Mouse (Mus musculus): Measurements from ENCODE around the gene Hmgb1. TPM values are rescaled to one million over a fixed set of nuclear protein-coding genes. Genes with fewer than 3 reads are reported as not detected.

Gene Hmgb1
- polyA plus RNA-seq, 1 experiment, result 316 TPM

DNA sequence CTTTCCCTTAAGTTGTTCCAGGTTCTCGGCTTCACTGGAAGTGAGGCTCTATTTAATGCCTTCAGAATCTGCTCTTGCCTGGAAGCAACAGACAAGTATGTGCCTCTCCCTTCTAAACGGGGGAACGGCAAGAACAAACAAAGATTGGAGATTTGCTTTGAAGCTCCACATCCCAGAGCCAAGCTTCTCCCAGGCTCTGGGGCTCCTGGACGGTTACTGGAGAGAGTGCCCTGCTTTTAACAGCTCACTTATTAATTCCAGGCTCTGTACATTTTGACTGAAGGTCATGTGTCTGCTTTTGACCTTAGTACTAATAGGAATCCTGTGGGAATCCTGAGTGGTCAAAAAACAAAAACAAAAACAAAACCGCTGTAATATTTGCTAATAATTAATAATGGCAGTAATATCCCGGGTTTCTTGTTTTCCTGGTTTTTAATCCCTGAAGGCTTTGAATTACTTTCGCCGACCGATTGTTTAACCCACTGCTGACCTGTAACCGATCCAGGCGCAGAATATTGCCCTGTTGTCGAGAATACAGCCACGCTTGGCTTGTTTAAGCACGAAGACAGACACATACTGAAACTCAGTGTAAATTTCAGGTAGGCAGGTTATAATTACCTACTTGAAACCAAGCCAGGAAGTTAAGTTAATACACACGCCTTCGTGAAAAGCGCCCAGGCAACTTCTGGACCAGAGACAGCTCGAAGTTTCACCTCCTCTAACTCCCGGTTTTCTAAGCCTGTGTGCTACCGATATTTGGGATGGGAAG, 182.1 kb downstream of the Hmgb1 start:
- no peak for TF ChIP-seq POLR2A (IDR thresholded peaks at IDR 0.05; ENCODE audit: borderline replicate concordance, extremely low read depth, insufficient read depth, insufficient read length, poor library complexity, severe bottlenecking)
- no peak for TF ChIP-seq CTCF (IDR thresholded peaks at IDR 0.05; ENCODE audit: borderline replicate concordance, extremely low read depth, insufficient read depth, insufficient read length)
- no peak for DNase-seq (ENCODE audit: low read depth)

DNA sequence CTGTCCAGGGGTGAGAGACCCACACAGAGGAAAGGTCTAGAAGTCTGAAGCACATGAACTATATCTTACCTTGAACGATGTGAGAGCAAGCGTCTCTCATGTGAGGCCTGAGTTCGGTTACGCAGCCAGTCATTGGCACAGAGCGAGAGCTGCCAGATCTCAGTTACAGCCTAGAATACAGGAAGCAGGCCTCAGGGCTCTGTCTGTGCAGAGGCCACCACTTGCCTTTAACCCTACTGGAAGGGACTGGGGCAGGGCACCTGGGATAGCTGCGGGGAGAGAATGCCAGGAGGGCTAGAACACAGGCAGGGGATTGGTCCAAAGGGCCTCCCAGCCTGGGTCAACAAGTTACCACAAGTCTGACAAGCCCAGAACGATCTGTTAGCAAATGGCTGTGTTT, 184.5 kb downstream of the Hmgb1 start:
- no peak for DNase-seq (ENCODE audit: low read depth)
- no peak for TF ChIP-seq CTCF (IDR thresholded peaks at IDR 0.05; ENCODE audit: borderline replicate concordance, extremely low read depth, insufficient read depth, insufficient read length)
- no peak for TF ChIP-seq POLR2A (IDR thresholded peaks at IDR 0.05; ENCODE audit: borderline replicate concordance, extremely low read depth, insufficient read depth, insufficient read length, poor library complexity, severe bottlenecking)

DNA sequence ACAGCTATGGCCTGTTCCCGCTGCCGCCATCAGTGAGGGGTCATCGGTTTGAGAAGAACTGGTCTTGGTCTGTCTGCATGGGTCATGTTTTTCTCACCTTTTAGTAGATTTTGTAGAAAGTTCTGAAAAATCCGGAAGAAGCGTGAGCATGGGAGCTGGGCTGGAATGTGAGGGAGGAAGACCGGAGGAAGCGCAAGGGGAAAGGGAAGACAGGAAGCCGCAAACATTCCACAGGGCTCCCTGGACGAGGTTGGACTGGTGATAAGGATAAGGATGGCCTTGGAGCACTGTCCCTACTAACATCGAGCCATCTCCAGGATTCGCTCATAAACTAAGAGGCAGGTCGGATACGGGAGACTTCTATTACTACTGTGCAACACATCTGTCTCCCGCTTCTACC, 185.8 kb downstream of the Hmgb1 start:
- DNase-seq (ENCODE audit: low read depth), result no peak
- no peak for TF ChIP-seq CTCF (IDR thresholded peaks at IDR 0.05; ENCODE audit: borderline replicate concordance, extremely low read depth, insufficient read depth, insufficient read length)

DNA sequence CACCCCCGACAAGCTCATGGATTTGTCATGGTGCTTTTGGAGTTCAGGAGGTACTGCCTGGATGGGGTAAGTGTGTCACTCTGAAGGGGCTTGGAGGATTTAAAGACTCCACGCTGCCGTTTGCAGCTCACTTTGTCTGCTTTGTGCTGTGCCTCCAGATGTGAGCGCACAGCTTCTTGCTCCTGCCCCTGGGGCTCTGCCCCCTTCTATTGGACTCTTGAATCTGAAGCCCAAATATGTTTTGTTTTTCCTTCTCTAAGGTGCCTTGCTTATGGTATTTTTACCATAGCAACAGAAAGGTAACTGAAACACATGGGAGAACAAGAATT, 187.6 kb downstream of the Hmgb1 start:
- TF ChIP-seq CTCF (IDR thresholded peaks at IDR 0.05; ENCODE audit: borderline replicate concordance, extremely low read depth, insufficient read depth, insufficient read length) (no peak), POLR2A (IDR thresholded peaks at IDR 0.05; ENCODE audit: borderline replicate concordance, extremely low read depth, insufficient read depth, insufficient read length, poor library complexity, severe bottlenecking) (no peak)
- DNase-seq (ENCODE audit: low read depth), result no peak

Other genes with a start within 250 kb of the Hmgb1 start
- not detected in 2 replicates for gene Gm42791, start 189.3 kb downstream of the Hmgb1 start, polyA plus RNA-seq (2012; rRNA removed)
- 29.2 and 38.7 TPM in 2 replicates for gene Uspl1, start 139 bp downstream of the Hmgb1 start, polyA plus RNA-seq (2012; rRNA removed)
- 11.4 and 12.7 TPM in 2 replicates for gene Alox5ap, start 80.3 kb upstream of the Hmgb1 start, polyA plus RNA-seq (2012; rRNA removed)
- 2.0 and 3.5 TPM in 2 replicates for gene Medag, start 227.3 kb upstream of the Hmgb1 start, polyA plus RNA-seq (2012; rRNA removed)